ENCODE assay signal across 18 mouse cellular contexts in the genomic region with DNA sequence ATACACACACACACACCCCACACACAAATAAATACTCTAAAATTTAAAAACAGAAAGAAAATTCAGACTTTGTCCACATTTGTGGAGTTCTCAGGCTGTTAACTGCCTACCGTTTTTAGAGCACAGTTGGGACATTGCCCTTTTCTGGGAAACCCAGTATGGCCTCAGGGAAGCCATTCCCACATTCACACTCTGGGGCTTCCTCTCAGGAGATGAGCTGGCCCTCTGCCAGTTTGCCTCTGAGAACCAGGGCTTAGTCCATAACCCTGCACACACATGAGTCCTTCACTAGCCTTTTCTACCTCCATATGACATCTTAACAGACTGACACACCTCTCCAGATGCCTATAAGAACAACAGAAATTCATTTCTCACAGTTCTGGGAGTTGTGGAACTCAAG. TPM values are rescaled to one million over a fixed set of nuclear protein-coding genes. Genes with fewer than 3 reads are reported as not detected.
"Had no signal": no experiment of that assay in that cellular context is flagged by ENCODE, and none has a peak within 500 bp of the region (broad histone marks: within the 10 kb centered on the region; RNA-seq: fewer than 3 reads in every experiment).

No protein-coding gene starts in this region.

- H3K9me3 ChIP-seq: limb, embryonic 15.5 days; megakaryocyte, embryonic 14.5 days; midbrain, embryonic 15.5 days; stomach, embryonic 15.5 days had no signal

- DNase-seq: layer of hippocampus, adult 9-11 months; layer of hippocampus, postnatal 36 days; lung, adult 2 months; lung, postnatal 10 days had no signal

- H3K36me3 ChIP-seq: midbrain, embryonic 15.5 days; neural tube, embryonic 12.5 days; stomach, embryonic 15.5 days had no signal

- H3K27me3 ChIP-seq: limb, embryonic 15.5 days; megakaryocyte, embryonic 14.5 days; midbrain, embryonic 15.5 days; neural tube, embryonic 12.5 days; stomach, embryonic 15.5 days had no signal

- H3K4me3 ChIP-seq: limb, embryonic 15.5 days; megakaryocyte, embryonic 14.5 days; midbrain, embryonic 15.5 days; neural tube, embryonic 12.5 days; stomach, embryonic 15.5 days had no signal

- H3K27ac ChIP-seq: limb, embryonic 15.5 days; macrophage; midbrain, embryonic 15.5 days; neural tube, embryonic 12.5 days; stomach, embryonic 15.5 days had no signal

- ATAC-seq: hindbrain, embryonic 16.5 days; inflammation-experienced regulatory T-cells, adult 6 months; intestine, postnatal 0 days; midbrain, embryonic 15.5 days had no signal

- H3K4me2 ChIP-seq: limb, embryonic 15.5 days; midbrain, embryonic 11.5 days; midbrain, embryonic 15.5 days; neural tube, embryonic 12.5 days; stomach, embryonic 15.5 days had no signal

- H3K9ac ChIP-seq: limb, embryonic 15.5 days; midbrain, embryonic 15.5 days; neural tube, embryonic 12.5 days; stomach, embryonic 15.5 days had no signal

RNA-seq across cellular contexts. Expression of a gene that starts 9.6 kb away (rescaled TPM):
- polyA plus RNA-seq: hindbrain, embryonic 16.5 days; kidney, embryonic 16.5 days; limb, embryonic 11.5 days; limb, embryonic 15.5 days; lung, adult 2 months; midbrain, embryonic 11.5 days; midbrain, embryonic 15.5 days; neural tube, embryonic 12.5 days; spleen, adult 2 months; stomach, embryonic 15.5 days; testis, adult 2 months had no signal
